Mouse (Mus musculus): ENCODE data around the gene Art1.
A peak's percentile ranks its signal among the peaks of the same experiment; 100 is the strongest.

GRCm38 (mm10) chr7:102076714-102077296 lies 24.7 kb upstream of the Art1 start:
- TF ChIP-seq POLR2A (IDR thresholded peaks at IDR 0.05; ENCODE audit: borderline replicate concordance, extremely low read depth, insufficient read depth, insufficient read length, poor library complexity, severe bottlenecking) = no peak
- peak; percentile 57; the same call in 1 of the 2 replicates for TF ChIP-seq CTCF (IDR thresholded peaks at IDR 0.05; ENCODE audit: borderline replicate concordance, extremely low read depth, insufficient read depth, insufficient read length)
